Mouse (Mus musculus): ENCODE results near the gene Spag17.

- TF ChIP-seq CTCF (conservative IDR thresholded peaks at IDR 0.05; ENCODE audit: low read length) (no peak), NANOG (IDR thresholded peaks at IDR 0.05; ENCODE audit: borderline replicate concordance, low read length) (no peak), POU5F1 (IDR thresholded peaks at IDR 0.05; ENCODE audit: borderline replicate concordance, low read length) (no peak)
Observed at GRCm38 (mm10) chr3:100032969-100033368, 147.8 kb downstream of the Spag17 start.
